Mouse (Mus musculus) small intestine, adult 2 months (tissue): ENCODE data around the gene Atl3.

ENCODE experiments used
- CTCF ChIP-seq: fragments of 200-500 bp; IDR thresholded peaks from 2 replicates; pipeline ENCODE4 v1.5.1; 2012; ENCODE audit warnings: low read depth, mild to moderate bottlenecking, control low read depth, inconsistent platforms, low read length, moderate library complexity, mixed read lengths; ENCODE audit not compliant: insufficient replicate concordance, insufficient read length; ENCODE audit errors: extremely low read depth
- POLR2A ChIP-seq: fragments of 200-500 bp; IDR thresholded peaks from 2 replicates; pipeline ENCODE4 v1.6.1; 2012; ENCODE audit warnings: low read depth, mild to moderate bottlenecking, control low read depth, inconsistent platforms, low read length, moderate library complexity

GRCm38 (mm10) chr19:7479751-7480248, 14.0 kb upstream of the Atl3 start:
- TF ChIP-seq CTCF: no peak
- TF ChIP-seq POLR2A: no peak
